Mouse (Mus musculus): ENCODE measurements around the gene Ankef1. TPM values are rescaled to one million over a fixed set of nuclear protein-coding genes. Genes with fewer than 3 reads are reported as not detected.

Gene Ankef1
- not detected in 2 replicates for polyA plus RNA-seq (2012; rRNA removed)

DNA sequence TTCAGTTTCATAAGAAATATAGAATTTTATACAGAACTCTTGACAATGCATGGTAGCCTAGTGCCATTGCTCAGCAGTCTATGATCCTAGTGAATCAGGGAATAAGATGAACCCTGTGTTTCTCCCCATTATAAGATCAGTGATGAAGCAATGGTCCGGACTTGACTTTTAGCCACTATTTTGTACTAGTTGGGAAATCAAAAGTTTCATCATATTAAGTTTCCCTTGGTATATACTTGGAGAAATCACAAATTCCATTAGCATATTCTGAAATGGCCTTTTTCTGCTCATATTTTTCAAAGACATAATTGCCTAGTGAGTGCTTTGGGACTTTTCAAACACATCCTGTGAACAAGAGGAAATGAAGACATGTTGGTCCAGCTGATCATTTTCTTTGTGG is at the start of gene Ankef1:
Gene Ankef1 (plus strand): TSS at position 260 of the 400 bp plus-strand sequence.

Other genes starting within 250 kb of the Ankef1 start
- gene Pak7, start 113.9 kb upstream of the Ankef1 start, polyA plus RNA-seq (2012; rRNA removed), result under 0.01 and 0.01 TPM in 2 replicates
- 0.01 and 0.05 TPM in 2 replicates for gene Snap25, start 211.5 kb downstream of the Ankef1 start, polyA plus RNA-seq (2012; rRNA removed)